Mouse (Mus musculus) brain, embryonic 14.5 days (tissue): Measurements from ENCODE around the gene Psen2.

Experiments used
- CTCF ChIP-seq: fragments of 200-500 bp; IDR thresholded peaks from 2 replicates; pipeline ENCODE4 v1.5.1; 2012; ENCODE audit warnings: inconsistent platforms, mild to moderate bottlenecking, moderate library complexity, borderline replicate concordance; ENCODE audit not compliant: insufficient read depth, insufficient read length; ENCODE audit errors: extremely low read depth
- POLR2A ChIP-seq: fragments of 200-500 bp; IDR thresholded peaks from 2 replicates; pipeline ENCODE4 v1.6.1; 2012; ENCODE audit warnings: mild to moderate bottlenecking, inconsistent platforms, borderline replicate concordance; ENCODE audit not compliant: poor library complexity, insufficient read depth, insufficient read length, severe bottlenecking; ENCODE audit errors: extremely low read depth

- TF ChIP-seq CTCF = no peak
- no peak for TF ChIP-seq POLR2A
Measured at GRCm38 (mm10) chr1:180195703-180196381, 67.4 kb downstream of the Psen2 start.
